Mouse (Mus musculus): ENCODE results near the gene Wdr63. TPM values are rescaled to one million over a fixed set of nuclear protein-coding genes. Genes with fewer than 3 reads are reported as not detected.

The Wdr63 gene
- total and polyA plus RNA-seq, 2 experiments from 2014 or later, result 1.1 to 1.3 TPM

- Histone ChIP-seq H3K4me3 (ENCODE audit: low read depth, low read length) (no peak overlapping the region), H3K9ac (replicated peaks; ENCODE audit: low read length, poor library complexity, severe bottlenecking) (no peak overlapping the region), H3K9me3 (ENCODE audit: low read length) (no peaks in the 10 kb centered on the region), H3K4me1 (ENCODE audit: insufficient read depth, low read length) (no peaks in the 10 kb centered on the region), H3K4me2 (ENCODE audit: low read depth, low read length, poor library complexity, severe bottlenecking) (no peak overlapping the region), H3K27ac (ENCODE audit: low read depth, low read length) (no peak overlapping the region), H3K36me3 (ENCODE audit: insufficient read depth, low read length) (no peaks in the 10 kb centered on the region), H3K27me3 (ENCODE audit: insufficient read depth, low read length) (peaks cover 16% of the 10 kb centered on the region)
- DNase-seq (ENCODE audit: low spot score) (no peak), ATAC-seq (ENCODE audit: low FRiP score) (no peak)
- WGBS, result 69% methylated on average over 9 of the region's 9 CpGs
- TF ChIP-seq CTCF (IDR thresholded peaks at IDR 0.05), result no peak
Measured at GRCm38 (mm10) chr3:146117997-146118457, 10.1 kb upstream of the Wdr63 start.

GRCm38 (mm10) chr3:146117258-146117996 is 9.5 kb upstream of the Wdr63 start, which contains the start of gene Mcoln3:
Gene Mcoln3 (plus strand): TSS chr3:146117450.
- WGBS, result 11% methylated on average over 34 of the region's 35 CpGs
- no peak for TF ChIP-seq CTCF (IDR thresholded peaks at IDR 0.05)
- H3K27me3 ChIP-seq (ENCODE audit: insufficient read depth, low read length), result peaks cover 16% of the 10 kb centered on the region
- no peaks in the 10 kb centered on the region for H3K4me1 ChIP-seq (ENCODE audit: insufficient read depth, low read length)
- peak within 1 kb of the TSS; percentile 15; the same call in 1 of the 2 replicates for H3K4me3 ChIP-seq (ENCODE audit: low read depth, low read length)
- no peaks in the 10 kb centered on the region for H3K9me3 ChIP-seq (ENCODE audit: low read length)
- no peaks in the 10 kb centered on the region for H3K36me3 ChIP-seq (ENCODE audit: insufficient read depth, low read length)
- ATAC-seq (ENCODE audit: low FRiP score), result no peak; the same call in 1 of the 2 replicates
- H3K9ac ChIP-seq (replicated peaks; ENCODE audit: low read length, poor library complexity, severe bottlenecking), result no peak within 1 kb of the TSS
- H3K27ac ChIP-seq (ENCODE audit: low read depth, low read length), result no peak within 1 kb of the TSS
- no peak for DNase-seq (ENCODE audit: low spot score)
- H3K4me2 ChIP-seq (ENCODE audit: low read depth, low read length, poor library complexity, severe bottlenecking), result peak within 1 kb of the TSS; percentile 38

- no peak for ATAC-seq (ENCODE audit: low FRiP score)
Measured at GRCm38 (mm10) chr3:146110916-146111315, 3.0 kb upstream of the Wdr63 start.

GRCm38 (mm10) chr3:146110358-146110757 is 2.4 kb upstream of the Wdr63 start:
- no peak for DNase-seq (ENCODE audit: low spot score)
- Histone ChIP-seq H3K9me3 (ENCODE audit: low read length) (no peaks in the 10 kb centered on the region), H3K4me3 (ENCODE audit: low read depth, low read length) (no peak overlapping the region), H3K9ac (replicated peaks; ENCODE audit: low read length, poor library complexity, severe bottlenecking) (no peak overlapping the region), H3K4me1 (ENCODE audit: insufficient read depth, low read length) (no peaks in the 10 kb centered on the region), H3K4me2 (ENCODE audit: low read depth, low read length, poor library complexity, severe bottlenecking) (no peak overlapping the region), H3K27me3 (ENCODE audit: insufficient read depth, low read length) (peaks cover 6% of the 10 kb centered on the region; the same call in 1 of the 2 replicates), H3K27ac (ENCODE audit: low read depth, low read length) (no peak overlapping the region), H3K36me3 (ENCODE audit: insufficient read depth, low read length) (no peaks in the 10 kb centered on the region)
- ATAC-seq (ENCODE audit: low FRiP score), result no peak
- no peak for TF ChIP-seq CTCF (IDR thresholded peaks at IDR 0.05)
- WGBS, result 79% methylated on average over 2 of the region's 2 CpGs

More at GRCm38 (mm10) chr3:146110916-146111315, 3.0 kb upstream of the Wdr63 start:
- Histone ChIP-seq H3K27me3 (ENCODE audit: insufficient read depth, low read length) (peaks cover 6% of the 10 kb centered on the region; the same call in 1 of the 2 replicates), H3K4me3 (ENCODE audit: low read depth, low read length) (no peak overlapping the region), H3K4me1 (ENCODE audit: insufficient read depth, low read length) (no peaks in the 10 kb centered on the region), H3K27ac (ENCODE audit: low read depth, low read length) (no peak overlapping the region), H3K36me3 (ENCODE audit: insufficient read depth, low read length) (no peaks in the 10 kb centered on the region), H3K9me3 (ENCODE audit: low read length) (no peaks in the 10 kb centered on the region), H3K4me2 (ENCODE audit: low read depth, low read length, poor library complexity, severe bottlenecking) (no peak overlapping the region), H3K9ac (replicated peaks; ENCODE audit: low read length, poor library complexity, severe bottlenecking) (no peak overlapping the region)
- no peak for DNase-seq (ENCODE audit: low spot score)
- 77% methylated on average over 6 of the region's 6 CpGs for WGBS
- TF ChIP-seq CTCF (IDR thresholded peaks at IDR 0.05), result no peak

- H3K4me1 ChIP-seq (ENCODE audit: insufficient read depth, low read length), result no peaks in the 10 kb centered on the region
- 65% methylated on average over 2 of the region's 2 CpGs for WGBS
- no peak overlapping the region for H3K4me3 ChIP-seq (ENCODE audit: low read depth, low read length)
- ATAC-seq (ENCODE audit: low FRiP score), result no peak
- no peak for TF ChIP-seq CTCF (IDR thresholded peaks at IDR 0.05)
- H3K9me3 ChIP-seq (ENCODE audit: low read length), result no peaks in the 10 kb centered on the region
- H3K9ac ChIP-seq (replicated peaks; ENCODE audit: low read length, poor library complexity, severe bottlenecking), result no peak overlapping the region
- DNase-seq (ENCODE audit: low spot score), result no peak
- H3K4me2 ChIP-seq (ENCODE audit: low read depth, low read length, poor library complexity, severe bottlenecking), result no peak overlapping the region
- no peaks in the 10 kb centered on the region for H3K36me3 ChIP-seq (ENCODE audit: insufficient read depth, low read length)
- no peak overlapping the region for H3K27ac ChIP-seq (ENCODE audit: low read depth, low read length)
- H3K27me3 ChIP-seq (ENCODE audit: insufficient read depth, low read length), result peaks cover 6% of the 10 kb centered on the region; the same call in 1 of the 2 replicates
Measured at GRCm38 (mm10) chr3:146108945-146109344, 1.0 kb upstream of the Wdr63 start.

All from midbrain, postnatal 0 days (tissue).